Mouse (Mus musculus) embryonic fibroblast, embryonic 13.5 days (primary cell): ENCODE results near the gene Itpr3.

ENCODE experiments used
- CTCF ChIP-seq: IDR thresholded peaks from 2 replicates; pipeline ENCODE4 v1.5.1; 2011; ENCODE audit warnings: mild to moderate bottlenecking, control low read depth, low read length, moderate library complexity, borderline replicate concordance; ENCODE audit not compliant: insufficient read depth
- POLR2A ChIP-seq: IDR thresholded peaks from 2 replicates; pipeline ENCODE4 v1.6.1; 2011; ENCODE audit warnings: low read depth, mild to moderate bottlenecking, control low read depth, low read length, moderate library complexity

DNA sequence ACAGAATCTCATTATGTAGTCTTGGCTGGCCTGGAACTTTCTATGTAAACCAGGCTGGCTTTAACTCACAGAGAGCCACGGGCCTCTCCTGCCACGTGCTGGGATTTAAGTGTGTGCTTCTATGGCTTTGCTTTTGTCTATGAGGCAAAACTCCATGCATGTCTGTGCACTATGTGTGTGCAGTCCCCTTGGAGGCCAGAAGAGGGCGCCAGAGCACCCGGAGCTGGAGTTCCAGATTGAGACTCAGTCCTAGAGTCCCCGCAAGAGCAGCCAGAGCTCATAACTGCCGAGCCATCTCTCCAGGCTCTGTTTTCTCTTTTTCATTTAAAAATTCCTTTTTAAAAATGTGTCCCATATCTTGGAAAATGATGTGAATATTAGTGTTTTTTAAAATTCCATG lies 20.8 kb downstream of the Itpr3 start:
- TF ChIP-seq CTCF (0 out of 2 replicates have a peak, but pooled peaks have one; percentile 17), POLR2A (no peak)
